Mouse (Mus musculus): ENCODE data around the gene Hoxb8. TPM values are rescaled to one million over a fixed set of nuclear protein-coding genes. Genes with fewer than 3 reads are reported as not detected.

The Hoxb8 gene
- total RNA-seq, 2 experiments from 2014 or later = 0.98 to 1.3 TPM

DNA sequence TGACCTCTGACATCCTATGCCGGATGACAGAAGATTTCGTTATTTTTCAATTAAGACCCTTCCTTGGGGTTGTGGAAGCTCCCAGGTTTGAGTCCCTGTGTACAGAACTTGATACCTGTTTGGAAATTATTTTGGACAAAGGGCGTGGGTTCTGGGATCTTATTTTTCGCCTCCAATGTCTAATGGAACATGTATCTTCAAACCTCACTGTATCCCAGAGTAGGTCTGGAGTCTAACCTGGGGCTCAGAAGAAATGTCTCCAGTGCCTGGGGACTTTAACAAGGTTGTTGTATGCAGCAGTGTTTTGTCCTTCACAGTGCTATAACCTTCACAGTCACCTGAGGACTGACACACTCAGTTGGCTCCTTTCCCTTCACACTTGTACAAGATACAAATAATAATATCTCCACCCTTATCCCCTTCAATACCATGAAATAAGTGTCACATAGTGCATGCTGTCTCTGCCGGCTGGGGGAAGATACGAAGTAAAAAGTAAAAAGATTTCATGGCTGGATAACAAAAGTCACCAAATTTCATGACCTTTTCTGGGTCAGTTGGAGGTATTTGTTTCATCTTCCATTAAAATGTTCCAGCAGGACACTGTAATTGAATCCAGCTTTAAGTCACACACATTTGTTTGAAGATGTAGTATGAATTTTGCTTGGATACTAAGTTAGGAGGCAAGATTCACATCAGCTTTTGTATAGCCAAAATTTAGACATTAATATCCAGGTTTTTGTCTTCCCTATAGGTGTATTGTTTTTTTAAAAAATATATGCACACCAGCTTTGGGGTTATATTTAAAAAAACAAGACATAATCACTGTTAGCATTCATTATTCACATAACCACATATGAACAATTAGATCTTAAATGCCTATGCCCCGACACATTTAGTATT, 14.4 kb upstream of the Hoxb8 start:
- DNase-seq (ENCODE audit: low spot score in 2 of 2) = no peak

DNA sequence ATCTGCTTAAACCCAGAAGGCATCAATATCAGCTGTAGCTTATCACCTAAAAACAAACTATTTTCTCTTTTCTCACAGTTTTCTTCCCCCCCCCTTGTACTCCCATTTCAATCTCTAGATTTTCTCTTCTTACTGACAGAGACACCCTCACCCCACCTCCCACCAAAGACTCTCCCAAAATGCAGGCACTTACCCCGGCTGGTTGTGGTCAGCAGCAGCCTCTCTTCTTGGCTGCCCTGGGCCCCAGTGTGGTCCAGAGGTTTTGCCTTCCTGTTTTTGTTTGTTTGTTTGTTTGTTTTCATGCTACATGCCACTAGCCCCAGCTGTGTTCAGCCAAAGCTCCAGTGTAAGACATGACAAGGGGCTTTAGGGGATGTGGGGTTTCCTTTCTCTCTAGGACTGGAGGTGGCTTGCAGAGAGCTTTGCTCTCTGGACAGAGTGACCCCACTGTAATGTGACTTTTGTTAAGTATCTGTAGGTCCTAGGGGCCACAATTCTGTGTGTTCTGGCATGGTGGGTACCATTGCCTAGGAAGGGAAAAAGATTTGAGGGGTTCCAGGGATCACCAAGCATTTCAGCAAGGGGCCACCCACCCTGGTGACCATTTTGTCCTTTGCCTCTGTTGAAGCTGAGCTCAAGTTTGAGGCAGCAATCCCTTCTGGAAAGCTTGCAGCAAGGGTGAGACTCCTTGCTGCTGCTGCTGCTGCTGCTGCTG, 13.5 kb upstream of the Hoxb8 start:
- no peak for DNase-seq (ENCODE audit: low spot score in 2 of 2)

DNA sequence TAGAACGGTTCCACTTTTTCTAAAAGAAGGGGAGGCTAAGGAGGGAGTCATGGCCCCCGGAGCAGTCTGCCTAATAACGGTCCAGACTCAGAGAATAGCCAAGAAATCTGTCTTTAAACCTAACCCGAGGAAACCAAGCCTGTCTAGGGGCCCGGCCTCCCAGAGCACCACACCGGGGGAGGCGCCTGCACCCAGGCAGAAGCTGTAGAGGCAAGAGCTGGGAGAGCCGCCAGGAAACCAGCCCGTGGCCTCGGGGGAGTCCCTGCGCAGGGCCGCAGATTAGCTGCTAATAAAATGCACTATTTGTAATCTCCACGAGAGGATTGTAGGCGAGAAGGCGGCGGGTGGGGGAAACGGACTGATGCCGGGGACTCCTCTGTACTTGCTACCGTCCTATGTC, 11.8 kb upstream of the Hoxb8 start:
- peak in 1 of 2 experiments; percentile 25 for DNase-seq (ENCODE audit: low spot score in 2 of 2)

DNA sequence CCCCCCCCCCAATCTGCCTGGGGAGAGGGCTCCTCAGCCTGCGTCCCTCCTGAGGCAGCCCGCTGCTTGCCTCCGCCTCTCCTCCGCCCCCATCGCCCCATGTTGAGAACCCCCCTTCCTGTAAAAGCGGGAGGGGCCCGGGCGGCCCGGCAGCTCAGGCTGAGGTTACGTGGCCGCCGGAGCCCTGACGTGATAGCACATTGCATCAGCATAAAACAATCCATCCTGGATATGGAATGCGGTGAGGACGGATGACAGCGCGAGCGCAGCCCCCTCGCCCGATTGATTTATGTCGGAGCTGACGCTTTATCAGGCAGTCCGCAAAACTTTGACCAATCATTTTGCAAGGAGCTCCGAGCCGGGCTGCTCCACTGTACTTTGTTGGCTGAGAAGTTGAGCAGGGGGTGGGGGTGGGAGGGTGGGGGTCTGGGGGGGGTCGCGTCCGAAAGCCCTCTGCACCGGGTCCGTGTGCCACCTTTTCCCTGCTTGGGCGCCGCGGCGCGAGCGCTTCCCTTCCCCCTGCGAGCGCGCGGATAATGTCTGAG, 10.6 kb upstream of the Hoxb8 start, which contains the start of gene Hoxb9:
TSS of gene Hoxb9 (plus strand) at position 462 of the 545 bp plus-strand sequence.
- no peak for DNase-seq (ENCODE audit: low spot score in 2 of 2)

DNA sequence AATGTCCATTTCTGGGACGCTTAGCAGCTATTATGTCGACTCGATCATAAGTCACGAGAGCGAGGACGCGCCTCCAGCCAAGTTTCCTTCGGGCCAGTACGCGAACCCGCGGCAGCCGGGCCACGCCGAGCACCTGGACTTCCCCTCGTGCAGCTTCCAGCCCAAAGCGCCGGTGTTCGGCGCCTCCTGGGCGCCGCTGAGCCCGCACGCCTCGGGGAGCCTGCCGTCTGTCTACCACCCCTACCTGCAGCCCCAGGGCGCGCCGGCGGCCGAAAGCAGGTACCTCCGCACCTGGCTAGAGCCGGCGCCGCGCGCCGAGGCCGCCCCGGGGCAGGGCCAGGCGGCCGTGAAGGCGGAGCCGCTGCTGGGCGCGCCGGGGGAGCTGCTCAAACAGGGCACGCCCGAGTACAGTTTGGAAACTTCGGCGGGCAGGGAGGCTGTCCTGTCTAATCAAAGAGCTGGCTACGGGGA, 10.1 kb upstream of the Hoxb8 start:
- DNase-seq (ENCODE audit: low spot score in 2 of 2) = peak in 1 of 2 experiments; percentile 19

DNA sequence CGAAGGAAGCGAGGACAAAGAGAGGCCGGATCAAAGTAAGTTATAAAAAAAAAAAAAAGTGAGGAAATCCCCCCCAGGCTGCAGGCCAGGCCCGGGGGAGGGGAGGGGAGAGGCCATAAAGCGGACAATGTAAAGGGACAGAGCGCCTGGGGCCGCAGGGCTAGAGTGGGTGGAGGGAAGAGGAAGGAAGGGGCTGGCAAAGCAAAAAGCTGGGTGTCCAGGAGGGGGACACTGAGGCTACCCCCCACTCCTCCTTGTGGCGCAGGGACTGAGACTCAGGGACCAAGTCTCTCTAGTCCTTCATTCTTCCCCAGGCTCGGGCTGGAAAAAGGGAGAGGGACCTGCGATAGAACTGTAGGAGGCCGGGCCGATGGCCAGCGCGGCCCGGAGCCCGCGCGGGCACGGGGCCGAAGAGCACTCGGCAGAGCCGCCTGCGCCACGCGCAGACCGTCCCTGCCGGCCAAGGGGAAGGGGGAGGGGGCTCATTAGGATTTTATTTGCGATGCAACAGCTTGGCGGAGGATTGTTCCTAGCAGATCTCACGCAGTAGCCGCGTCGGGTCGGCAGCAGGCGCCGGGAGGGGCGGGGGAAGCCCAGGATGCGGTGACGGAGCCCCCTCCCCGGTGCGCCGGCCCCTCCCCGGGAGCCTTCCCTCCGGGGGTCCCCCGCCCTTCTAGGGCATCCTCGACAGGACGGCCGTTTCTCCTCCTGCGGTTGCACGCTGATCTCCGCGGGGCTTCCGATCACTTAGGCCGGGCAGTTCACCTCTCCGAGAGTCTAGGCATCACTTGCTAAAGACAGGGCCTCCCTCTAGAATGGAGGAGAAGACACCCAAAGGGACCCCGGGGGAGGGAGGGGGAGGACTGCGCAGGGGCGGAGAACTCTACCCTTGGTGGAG, 9.4 kb upstream of the Hoxb8 start:
- DNase-seq (ENCODE audit: low spot score in 2 of 2) = no peak

DNA sequence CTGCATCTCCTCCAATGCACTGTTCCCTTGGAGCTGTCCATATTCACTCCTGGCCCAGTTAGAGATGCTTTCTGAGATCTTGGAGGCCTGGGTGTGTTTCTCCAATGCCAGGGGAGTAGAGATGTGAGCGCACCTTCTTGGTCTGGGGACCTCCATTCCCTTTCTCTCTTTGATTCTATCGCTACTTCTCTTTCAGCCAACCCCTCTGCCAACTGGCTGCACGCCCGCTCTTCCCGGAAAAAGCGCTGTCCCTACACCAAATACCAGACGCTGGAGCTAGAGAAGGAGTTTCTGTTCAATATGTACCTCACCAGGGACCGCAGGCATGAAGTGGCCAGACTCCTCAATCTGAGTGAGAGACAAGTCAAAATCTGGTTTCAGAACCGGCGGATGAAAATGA, 7.3 kb upstream of the Hoxb8 start:
- DNase-seq (ENCODE audit: low spot score in 2 of 2) = no peak

DNA sequence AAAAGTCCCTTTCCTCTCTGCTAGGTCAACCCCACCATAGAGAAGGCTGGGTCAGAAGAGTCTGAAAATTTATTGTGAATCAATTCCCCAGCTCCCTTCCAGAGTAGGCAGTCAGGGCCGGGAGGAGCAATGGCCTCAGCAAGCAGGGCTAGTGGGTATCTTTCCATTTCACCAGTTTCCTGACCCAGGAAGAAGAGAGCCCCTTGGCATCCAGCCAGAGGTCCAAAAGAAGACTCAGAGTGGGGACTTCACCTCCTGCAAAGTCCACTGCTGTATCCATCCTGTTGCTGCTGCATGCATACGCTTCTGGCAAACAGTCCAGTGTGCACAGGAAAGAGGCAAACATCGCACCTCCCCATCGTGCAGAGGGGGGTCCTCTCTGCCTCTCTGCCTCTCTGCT, 5.8 kb upstream of the Hoxb8 start:
- DNase-seq (ENCODE audit: low spot score in 2 of 2) = no peak

DNA sequence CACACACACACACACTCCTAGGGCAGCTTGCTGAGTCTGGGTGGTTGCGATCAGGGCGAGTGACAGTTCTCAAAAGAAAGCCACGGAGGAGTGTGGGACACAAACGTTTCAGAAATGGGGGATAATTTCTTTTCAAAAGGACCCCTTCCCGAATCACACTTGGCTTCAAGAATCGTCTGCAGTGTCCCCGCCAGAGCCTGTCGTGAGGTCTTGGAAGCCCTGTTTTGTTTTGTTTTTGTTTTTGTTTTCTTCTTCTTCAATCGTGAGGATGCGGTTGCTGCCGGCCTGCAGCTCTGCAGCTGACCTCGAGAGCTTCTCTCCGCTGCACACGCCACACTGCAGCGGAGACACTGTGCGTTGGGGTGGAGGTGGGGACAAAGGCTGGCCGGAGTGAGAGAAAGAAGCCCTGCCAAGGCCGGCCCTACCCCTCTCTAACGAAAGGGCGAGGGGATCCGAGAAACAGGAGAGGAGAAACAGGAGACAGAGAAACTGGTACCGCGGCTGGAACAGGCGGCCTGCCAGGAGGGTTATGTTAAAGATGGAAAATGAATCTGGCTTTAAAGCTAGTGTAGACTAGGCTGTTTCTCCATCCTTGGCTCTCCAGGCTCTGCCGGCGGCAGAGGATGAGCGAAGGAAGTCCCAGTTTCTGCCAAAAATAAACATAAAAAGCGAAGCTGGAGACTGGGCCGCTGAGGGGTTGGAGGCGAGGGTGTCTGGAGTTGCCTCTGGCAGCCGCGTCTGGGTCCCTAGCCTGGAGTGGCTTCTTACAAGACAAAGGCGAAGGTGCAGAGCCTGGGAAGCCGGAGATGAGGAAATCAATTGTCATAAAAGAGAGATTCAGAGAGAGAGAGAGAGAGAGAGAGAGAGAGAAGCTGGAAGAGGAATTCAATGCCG, 4.3 kb upstream of the Hoxb8 start:
- DNase-seq (ENCODE audit: low spot score in 2 of 2) = no peak

DNA sequence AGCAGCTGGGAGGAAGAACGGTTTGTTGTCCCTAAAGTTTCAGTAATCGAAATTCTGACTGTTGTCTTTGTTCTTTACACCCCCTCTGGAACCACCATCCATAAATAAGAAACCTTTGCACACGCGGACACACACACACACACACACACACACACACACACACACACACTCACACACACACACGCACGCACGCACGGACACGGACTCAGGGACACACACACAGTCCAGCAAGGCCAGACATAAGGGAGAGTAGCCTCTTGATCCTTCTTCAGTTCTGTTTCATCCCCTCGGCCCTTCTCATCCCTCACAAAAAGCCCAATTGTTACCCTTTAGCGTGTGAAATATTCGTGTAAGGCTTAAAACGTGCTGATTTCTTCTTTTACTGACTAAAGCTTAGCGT, 3.4 kb upstream of the Hoxb8 start:
- DNase-seq (ENCODE audit: low spot score in 2 of 2) = no peak

DNA sequence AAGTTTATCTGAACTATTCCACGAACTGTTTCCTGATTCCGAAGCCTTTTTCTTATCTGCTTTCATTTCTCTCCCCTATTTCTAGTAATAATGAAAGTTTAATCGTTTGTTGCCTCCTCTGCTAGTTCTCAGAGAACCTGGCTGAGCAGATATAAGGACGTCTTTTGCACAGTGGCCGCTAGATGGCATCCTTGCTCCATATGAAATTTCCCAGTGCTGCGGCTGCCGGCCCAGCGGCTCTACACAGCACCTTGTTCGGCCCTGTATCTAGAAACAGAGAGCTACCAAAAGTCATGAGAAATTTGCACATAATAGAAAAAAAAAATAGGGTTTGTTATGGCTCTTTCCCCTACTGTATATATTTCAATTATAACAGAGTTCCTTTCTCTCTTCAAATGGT, 2.9 kb upstream of the Hoxb8 start:
- peak in 1 of 2 experiments; percentile 78 for DNase-seq (ENCODE audit: low spot score in 2 of 2)

DNA sequence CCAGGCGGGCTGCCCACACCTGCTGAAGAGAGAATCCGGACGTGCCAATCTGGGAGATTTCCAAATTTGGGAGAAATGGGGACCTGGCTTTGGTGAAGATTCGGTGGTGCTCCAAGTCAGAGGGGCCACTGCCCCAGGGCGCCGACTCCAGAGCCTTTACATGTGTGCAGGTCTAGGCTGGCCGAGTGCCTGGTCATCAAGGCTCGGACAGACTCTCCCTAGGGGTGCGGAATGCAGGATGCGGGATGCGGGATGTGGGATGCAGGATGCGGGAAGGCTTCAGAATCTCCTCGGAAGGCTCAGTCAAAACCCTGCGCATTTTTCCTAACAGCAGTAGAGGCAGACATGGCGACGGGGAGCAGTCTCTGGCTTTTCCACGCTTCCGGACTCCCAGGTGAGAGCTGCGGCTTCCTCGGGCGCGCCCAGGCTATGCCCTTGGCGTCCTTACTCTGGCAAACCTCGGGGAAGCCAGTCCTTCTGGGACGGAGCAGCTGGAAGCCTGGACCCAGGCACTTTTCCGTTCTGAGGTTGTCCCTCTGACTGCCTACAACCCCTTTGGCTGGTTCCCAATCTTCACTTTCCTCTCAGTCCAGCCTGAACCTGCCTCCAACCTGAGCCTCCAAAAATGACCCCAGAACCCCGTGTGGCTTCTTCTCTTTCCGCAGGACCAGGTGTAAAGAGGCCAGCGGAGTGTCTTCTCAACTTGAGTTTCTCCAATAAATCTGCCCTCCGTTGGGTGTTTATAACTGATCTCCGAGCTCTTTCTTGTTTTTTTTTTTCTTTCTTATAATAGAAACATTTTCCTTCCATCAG, 2.1 kb upstream of the Hoxb8 start:
- no peak for DNase-seq (ENCODE audit: low spot score in 2 of 2)

DNA sequence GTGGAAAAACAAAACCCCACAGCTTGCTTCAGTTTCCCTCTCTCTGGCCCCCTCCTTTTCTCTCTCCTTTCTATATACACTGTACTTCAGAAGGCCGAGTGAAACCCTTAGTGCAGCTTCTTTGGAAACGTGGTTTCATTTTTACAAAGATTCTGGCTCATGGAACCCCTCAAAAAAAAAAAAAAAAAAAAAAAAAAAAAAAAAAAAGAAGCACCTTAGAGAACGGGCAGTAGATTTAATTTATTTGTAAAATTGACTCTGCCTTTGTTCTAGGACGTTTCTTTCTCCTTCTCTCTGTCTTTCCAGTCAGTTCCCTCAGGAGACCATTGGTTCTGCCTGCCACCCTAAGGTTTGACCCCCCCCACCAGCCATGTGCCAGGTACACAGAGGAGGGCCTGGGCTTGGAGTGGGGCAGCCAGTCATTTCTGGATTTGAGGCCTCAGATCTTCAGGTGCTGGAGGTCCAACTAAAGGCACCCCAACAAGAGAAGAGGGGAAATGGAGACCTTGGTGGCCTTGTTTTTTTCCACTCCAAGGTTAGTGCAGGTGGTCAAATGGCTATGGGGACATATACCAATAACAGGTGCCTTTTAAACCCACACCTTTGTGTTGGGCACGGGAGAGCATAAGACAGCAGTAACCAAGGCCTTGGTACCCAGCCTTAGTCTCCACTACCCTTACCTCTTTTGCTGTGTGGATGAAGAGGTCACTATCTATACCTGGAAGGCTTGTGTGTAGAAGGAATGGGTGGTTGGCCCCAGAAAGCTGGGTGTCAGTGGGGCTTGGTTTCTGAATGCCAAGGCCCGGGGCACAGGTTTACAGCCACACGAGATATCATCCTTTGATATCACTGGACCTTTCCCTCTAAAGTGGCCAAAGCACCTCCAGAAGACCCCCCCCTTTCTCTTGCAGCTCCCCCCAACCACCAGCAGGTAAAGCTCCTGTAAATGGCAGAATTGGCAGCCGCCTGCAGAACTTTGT, 1.0 kb upstream of the Hoxb8 start:
- DNase-seq (ENCODE audit: low spot score in 2 of 2) = no peak

DNA sequence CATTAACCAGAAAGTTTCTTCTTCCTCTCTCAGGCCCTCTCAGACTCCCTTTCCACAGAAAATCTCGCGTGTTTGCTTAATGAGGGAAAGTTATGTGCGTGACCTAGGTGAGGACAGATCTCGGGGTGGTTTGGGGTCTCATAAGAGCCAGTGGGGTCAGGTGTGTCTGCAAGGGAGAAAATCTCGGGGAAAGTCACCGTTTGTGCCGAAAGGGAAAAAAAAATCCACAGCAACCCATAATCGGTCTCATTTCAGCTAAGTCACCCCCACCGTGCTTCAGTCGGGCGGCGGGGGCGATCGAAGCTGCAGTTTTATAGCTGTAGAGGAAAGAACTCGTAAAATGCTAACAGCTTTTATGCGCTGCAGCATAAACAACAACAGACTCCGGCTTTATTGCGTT, 309 bp upstream of the Hoxb8 start:
- DNase-seq (ENCODE audit: low spot score in 2 of 2) = no peak

DNA sequence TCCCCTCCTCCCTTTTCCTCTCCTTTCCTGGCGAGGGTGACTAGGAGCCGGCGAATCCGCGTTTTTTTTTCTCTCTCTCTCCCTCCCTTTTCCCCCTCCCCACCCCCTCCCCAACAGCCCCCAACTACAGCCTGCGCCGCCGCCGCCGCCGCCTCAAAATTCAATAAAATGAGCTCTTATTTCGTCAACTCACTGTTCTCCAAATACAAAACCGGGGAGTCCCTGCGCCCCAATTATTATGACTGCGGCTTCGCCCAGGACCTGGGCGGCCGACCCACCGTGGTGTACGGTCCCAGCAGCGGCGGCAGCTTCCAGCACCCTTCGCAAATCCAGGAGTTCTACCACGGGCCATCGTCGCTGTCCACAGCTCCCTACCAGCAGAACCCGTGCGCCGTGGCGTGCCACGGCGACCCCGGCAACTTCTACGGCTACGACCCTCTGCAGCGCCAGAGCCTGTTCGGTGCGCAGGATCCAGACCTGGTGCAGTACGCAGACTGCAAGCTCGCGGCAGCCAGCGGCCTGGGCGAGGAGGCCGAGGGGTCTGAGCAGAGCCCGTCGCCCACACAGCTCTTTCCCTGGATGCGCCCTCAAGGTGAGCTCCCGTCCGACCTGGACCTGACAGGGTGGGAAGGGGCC, 1.2 kb downstream of the Hoxb8 start:
- no peak for DNase-seq (ENCODE audit: low spot score in 2 of 2)

DNA sequence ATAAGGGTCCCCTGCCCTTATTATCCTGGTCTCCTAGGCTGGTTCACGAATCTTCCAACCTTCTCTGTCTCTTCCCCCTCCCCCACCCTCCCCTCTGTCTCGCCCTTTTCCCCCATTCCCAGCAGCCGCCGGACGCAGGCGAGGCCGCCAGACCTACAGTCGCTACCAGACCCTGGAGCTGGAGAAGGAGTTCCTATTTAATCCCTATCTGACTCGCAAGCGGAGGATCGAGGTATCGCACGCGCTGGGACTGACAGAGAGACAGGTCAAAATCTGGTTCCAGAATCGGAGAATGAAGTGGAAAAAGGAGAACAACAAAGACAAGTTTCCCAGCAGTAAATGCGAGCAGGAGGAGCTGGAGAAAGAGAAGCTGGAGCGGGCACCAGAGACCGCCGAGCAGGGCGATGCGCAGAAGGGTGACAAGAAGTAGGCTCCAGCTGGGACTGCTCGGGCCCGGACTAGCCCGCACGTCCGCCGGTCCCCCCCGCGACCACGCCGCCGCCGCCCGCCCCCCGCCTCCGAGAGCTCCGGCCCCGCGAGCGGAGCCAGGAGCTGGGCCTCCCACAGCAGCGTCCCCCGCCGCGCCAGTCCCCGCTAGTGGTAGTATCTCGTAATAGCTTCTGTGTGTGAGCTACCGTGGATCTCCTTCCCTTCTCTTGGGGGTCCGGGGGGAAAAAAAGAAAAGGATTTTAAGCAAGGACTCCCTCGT, 2.5 kb downstream of the Hoxb8 start:
- no peak for DNase-seq (ENCODE audit: low spot score in 2 of 2)
